Mouse (Mus musculus): ENCODE results near the gene Pbp2.

- no peak for TF ChIP-seq CTCF (IDR thresholded peaks at IDR 0.05; ENCODE audit: borderline replicate concordance, insufficient read depth, low read depth, low read length)
- no peak for TF ChIP-seq POLR2A (IDR thresholded peaks at IDR 0.05; ENCODE audit: borderline replicate concordance, insufficient read depth, low read length)
Measured at GRCm38 (mm10) chr6:135352537-135352936, 42.3 kb upstream of the Pbp2 start.

All from cerebellum, adult 2 months (tissue).